Mouse (Mus musculus) E14TG2a.4 (cell line): ENCODE data around the gene Hck.

Experiments used
- H3K27me3 ChIP-seq: 2 replicates; pipeline ENCODE4 v1.6.1; 2014; ENCODE audit warnings: low read length, control low read depth; ENCODE audit not compliant: insufficient read depth
- H3K36me3 ChIP-seq: 2 replicates; pipeline ENCODE4 v1.6.1; 2014; ENCODE audit warnings: low read length, control low read depth; ENCODE audit not compliant: insufficient read depth
- H3K4me1 ChIP-seq: replicated peaks from 2 replicates; pipeline ENCODE4 v1.6.1; 2014; ENCODE audit warnings: low read depth, low read length, control low read depth
- H3K4me3 ChIP-seq: replicated peaks from 2 replicates; pipeline ENCODE4 v1.5.1; 2014; ENCODE audit warnings: mild to moderate bottlenecking, low read length
- H3K9me3 ChIP-seq: 2 replicates; pipeline ENCODE4 v1.6.1; 2014; ENCODE audit warnings: low read length, control low read depth
- CTCF ChIP-seq: conservative IDR thresholded peaks from 2 replicates; pipeline ENCODE4 v1.5.1; 2014; ENCODE audit warnings: low read length
- NANOG ChIP-seq: IDR thresholded peaks from 2 replicates; pipeline ENCODE4 v1.6.1; 2014; ENCODE audit warnings: borderline replicate concordance, low read length, mixed read lengths
- POU5F1 ChIP-seq: IDR thresholded peaks from 2 replicates; pipeline ENCODE4 v1.6.1; 2014; ENCODE audit warnings: low read length, borderline replicate concordance

Hck gene

GRCm38 (mm10) chr2:153111298-153111697, 3.0 kb downstream of the Hck start:
- Histone ChIP-seq H3K27me3 (0 out of 2 replicates have a peak, but pooled peaks cover 2% of the 10 kb centered on the region), H3K4me3 (no peak overlapping the region), H3K9me3 (no peaks in the 10 kb centered on the region), H3K4me1 (peaks cover 78% of the 10 kb centered on the region), H3K36me3 (peaks cover 68% of the 10 kb centered on the region)
- no peak for TF ChIP-seq CTCF

- TF ChIP-seq NANOG (no peak), POU5F1 (no peak), CTCF (no peak)
- H3K9me3 ChIP-seq: no peaks in the 10 kb centered on the region
These were observed 7.4 kb downstream of the Hck start for GRCm38 (mm10) chr2:153115679-153116081.

DNA sequence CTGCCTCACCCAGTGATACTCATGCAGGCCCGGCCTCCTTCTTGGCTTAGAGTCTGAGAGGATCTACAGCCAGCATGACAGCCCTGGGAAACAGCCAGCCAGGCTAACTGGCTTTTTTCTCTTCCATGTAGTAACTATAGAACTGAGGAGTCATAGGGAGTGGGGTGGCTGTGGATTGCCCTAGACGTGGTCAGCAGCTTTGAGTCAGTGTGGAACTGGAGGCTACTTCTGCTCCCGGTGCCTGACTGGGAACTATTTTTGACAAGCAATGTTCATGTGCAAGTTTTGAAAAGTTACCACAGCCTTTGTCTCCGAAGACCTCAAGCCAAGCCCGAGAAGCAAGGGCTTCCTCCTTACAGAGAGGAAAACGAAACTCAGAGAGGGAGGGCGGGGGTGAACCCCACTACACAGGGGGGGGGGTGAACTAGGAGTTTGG, 8.8 kb downstream of the Hck start:
- Histone ChIP-seq H3K4me3 (no peak overlapping the region), H3K4me1 (peaks cover 34% of the 10 kb centered on the region), H3K9me3 (no peaks in the 10 kb centered on the region), H3K27me3 (no peaks in the 10 kb centered on the region), H3K36me3 (peaks cover 70% of the 10 kb centered on the region)
- TF ChIP-seq NANOG: no peak
- TF ChIP-seq POU5F1: no peak
- no peak for TF ChIP-seq CTCF

More at GRCm38 (mm10) chr2:153115679-153116081, 7.4 kb downstream of the Hck start:
- Histone ChIP-seq H3K27me3 (no peaks in the 10 kb centered on the region), H3K4me3 (no peak overlapping the region), H3K36me3 (peaks cover 70% of the 10 kb centered on the region), H3K4me1 (peaks cover 46% of the 10 kb centered on the region)

GRCm38 (mm10) chr2:153119488-153119887, 11.2 kb downstream of the Hck start:
- H3K4me1 ChIP-seq: peaks cover 16% of the 10 kb centered on the region
- no peak overlapping the region for H3K4me3 ChIP-seq
- no peaks in the 10 kb centered on the region for H3K9me3 ChIP-seq
- H3K27me3 ChIP-seq: no peaks in the 10 kb centered on the region
- TF ChIP-seq POU5F1: no peak
- TF ChIP-seq CTCF: no peak
- no peak for TF ChIP-seq NANOG
- H3K36me3 ChIP-seq: peaks cover 72% of the 10 kb centered on the region

GRCm38 (mm10) chr2:153120126-153120525, 11.9 kb downstream of the Hck start:
- Histone ChIP-seq H3K36me3 (peaks cover 72% of the 10 kb centered on the region), H3K4me1 (peaks cover 10% of the 10 kb centered on the region), H3K27me3 (no peaks in the 10 kb centered on the region), H3K9me3 (no peaks in the 10 kb centered on the region), H3K4me3 (no peak overlapping the region)
- TF ChIP-seq NANOG (no peak), CTCF (no peak), POU5F1 (no peak)

GRCm38 (mm10) chr2:153121821-153122615, 13.8 kb downstream of the Hck start:
- H3K4me3 ChIP-seq: no peak overlapping the region
- H3K27me3 ChIP-seq: no peaks in the 10 kb centered on the region
- TF ChIP-seq POU5F1: no peak
- no peak for TF ChIP-seq NANOG
- TF ChIP-seq CTCF: no peak
- H3K9me3 ChIP-seq: no peaks in the 10 kb centered on the region
- H3K36me3 ChIP-seq: peaks cover 74% of the 10 kb centered on the region
- H3K4me1 ChIP-seq: peaks cover 6% of the 10 kb centered on the region

- Histone ChIP-seq H3K4me3 (no peak overlapping the region), H3K27me3 (no peaks in the 10 kb centered on the region), H3K36me3 (peaks cover 79% of the 10 kb centered on the region), H3K9me3 (no peaks in the 10 kb centered on the region), H3K4me1 (peaks cover 6% of the 10 kb centered on the region; the same call in 1 of the 2 replicates)
- no peak for TF ChIP-seq CTCF
- no peak for TF ChIP-seq NANOG
- no peak for TF ChIP-seq POU5F1
These were observed 14.4 kb downstream of the Hck start for GRCm38 (mm10) chr2:153122701-153123100.

DNA sequence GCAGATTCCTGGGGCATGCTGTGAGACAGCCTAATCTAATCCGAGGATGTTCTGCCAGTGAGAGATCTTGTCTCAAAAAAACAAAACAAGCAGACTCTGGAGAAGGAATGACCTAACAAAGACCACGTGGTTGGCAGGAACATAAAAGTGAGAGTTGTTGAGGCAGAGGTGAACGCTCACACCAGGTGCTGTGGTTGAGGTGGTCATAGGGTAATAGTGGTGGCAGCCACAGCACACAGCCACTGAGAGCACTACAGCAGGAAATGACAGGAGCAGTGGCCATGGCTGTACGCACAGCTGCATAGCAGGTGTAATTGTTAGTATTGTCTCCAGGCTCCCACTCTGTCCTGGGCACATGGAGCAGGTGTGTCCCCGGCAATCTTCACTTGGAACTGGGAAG, 17.6 kb downstream of the Hck start:
- Histone ChIP-seq H3K27me3 (no peaks in the 10 kb centered on the region), H3K36me3 (peaks cover 99% of the 10 kb centered on the region), H3K4me3 (no peak overlapping the region), H3K9me3 (no peaks in the 10 kb centered on the region), H3K4me1 (peaks cover 17% of the 10 kb centered on the region; the same call in 1 of the 2 replicates)
- TF ChIP-seq NANOG: no peak
- TF ChIP-seq POU5F1: no peak
- no peak for TF ChIP-seq CTCF
